Mouse (Mus musculus): Measurements from ENCODE around the gene Specc1l. TPM values are rescaled to one million over a fixed set of nuclear protein-coding genes. Genes with fewer than 3 reads are reported as not detected.

Gene Specc1l
- polyA plus RNA-seq, 1 experiment from 2014 or later: 34.6 TPM

- Histone ChIP-seq H3K36me3 (peaks cover 30% of the 10 kb centered on the region), H3K9me3 (no peaks in the 10 kb centered on the region), H3K4me2 (no peak overlapping the region), H3K4me1 (replicated peaks) (no peaks in the 10 kb centered on the region), H3K27me3 (no peaks in the 10 kb centered on the region), H3K4me3 (no peak overlapping the region), H3K27ac (no peak overlapping the region), H3K9ac (no peak overlapping the region)
- ATAC-seq (ENCODE audit: low FRiP score): no peak
- WGBS: 85% methylated on average over 4 of the region's 4 CpGs
Observed at GRCm38 (mm10) chr10:75230572-75230971, 18.7 kb downstream of the Specc1l start.

DNA sequence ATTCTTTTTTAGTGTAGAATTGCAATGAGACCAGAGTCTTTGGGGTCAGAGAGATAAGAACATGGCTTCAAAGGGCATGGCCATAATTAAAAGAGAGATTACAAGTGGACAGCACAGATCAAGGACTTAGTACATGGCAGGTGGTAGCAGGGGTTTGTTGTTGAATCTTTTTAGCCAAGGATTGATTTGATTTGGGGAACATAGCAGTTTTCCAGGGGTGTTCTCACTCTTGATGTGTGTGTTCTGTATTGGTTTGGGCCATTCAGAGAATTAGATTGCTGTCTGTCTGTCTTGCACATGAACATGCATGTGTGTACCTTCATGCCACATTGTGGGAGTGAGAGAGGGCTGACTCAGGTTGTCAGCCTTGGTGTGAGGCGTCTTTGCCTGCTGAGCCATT, 20.0 kb downstream of the Specc1l start:
- whole genome bisulfite sequencing: 81% methylated on average over 1 of the region's 1 CpGs
- peaks cover 32% of the 10 kb centered on the region for H3K36me3 ChIP-seq
- H3K9ac ChIP-seq: no peak overlapping the region
- no peak overlapping the region for H3K27ac ChIP-seq
- H3K4me1 ChIP-seq (replicated peaks): no peaks in the 10 kb centered on the region
- no peak overlapping the region for H3K4me3 ChIP-seq
- no peak overlapping the region for H3K4me2 ChIP-seq
- H3K27me3 ChIP-seq: no peaks in the 10 kb centered on the region
- ATAC-seq (ENCODE audit: low FRiP score): no peak
- H3K9me3 ChIP-seq: no peaks in the 10 kb centered on the region

- WGBS: over 99% methylated on average over 4 of the region's 4 CpGs
Observed at GRCm38 (mm10) chr10:75232612-75233155, 20.8 kb downstream of the Specc1l start.

GRCm38 (mm10) chr10:75233489-75233888, 21.6 kb downstream of the Specc1l start:
- no peak overlapping the region for H3K4me3 ChIP-seq
- no peak overlapping the region for H3K9ac ChIP-seq
- WGBS: 85% methylated on average over 2 of the region's 2 CpGs
- no peaks in the 10 kb centered on the region for H3K27me3 ChIP-seq
- H3K36me3 ChIP-seq: peaks cover 37% of the 10 kb centered on the region
- H3K4me2 ChIP-seq: no peak overlapping the region
- no peak for ATAC-seq (ENCODE audit: low FRiP score)
- H3K27ac ChIP-seq: no peak overlapping the region
- no peaks in the 10 kb centered on the region for H3K9me3 ChIP-seq
- H3K4me1 ChIP-seq (replicated peaks): no peaks in the 10 kb centered on the region

More at GRCm38 (mm10) chr10:75232612-75233155, 20.8 kb downstream of the Specc1l start:
- Histone ChIP-seq H3K4me1 (replicated peaks) (no peaks in the 10 kb centered on the region), H3K27me3 (no peaks in the 10 kb centered on the region), H3K9ac (no peak overlapping the region), H3K4me3 (no peak overlapping the region), H3K9me3 (no peaks in the 10 kb centered on the region), H3K4me2 (no peak overlapping the region), H3K27ac (no peak overlapping the region), H3K36me3 (peaks cover 32% of the 10 kb centered on the region)
- ATAC-seq (ENCODE audit: low FRiP score): no peak

DNA sequence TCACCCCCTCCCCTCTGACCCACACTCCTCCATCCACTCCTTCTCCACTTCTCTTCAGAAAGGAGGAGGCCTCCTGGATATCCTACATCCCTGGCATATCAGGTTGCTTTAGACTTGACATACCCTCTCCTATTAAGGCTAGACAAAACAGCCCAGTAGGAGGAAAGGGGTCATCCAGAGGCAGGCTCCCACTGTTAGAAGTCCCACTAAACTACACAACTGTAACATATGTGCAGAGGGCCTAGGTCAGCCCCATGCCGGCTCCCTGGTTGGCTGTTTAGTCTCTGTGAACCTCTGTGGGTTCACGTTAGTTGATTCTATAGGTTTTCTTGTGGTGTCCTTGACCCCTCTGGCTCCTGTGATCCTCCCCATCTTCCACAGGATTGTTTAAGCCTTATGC, 23.9 kb downstream of the Specc1l start:
- Histone ChIP-seq H3K4me2 (no peak overlapping the region), H3K36me3 (peaks cover 37% of the 10 kb centered on the region), H3K27me3 (no peaks in the 10 kb centered on the region), H3K4me3 (no peak overlapping the region), H3K9me3 (no peaks in the 10 kb centered on the region), H3K9ac (no peak overlapping the region), H3K27ac (no peak overlapping the region), H3K4me1 (replicated peaks) (no peaks in the 10 kb centered on the region)
- 96% methylated on average over 2 of the region's 2 CpGs for WGBS
- no peak for ATAC-seq (ENCODE audit: low FRiP score)

DNA sequence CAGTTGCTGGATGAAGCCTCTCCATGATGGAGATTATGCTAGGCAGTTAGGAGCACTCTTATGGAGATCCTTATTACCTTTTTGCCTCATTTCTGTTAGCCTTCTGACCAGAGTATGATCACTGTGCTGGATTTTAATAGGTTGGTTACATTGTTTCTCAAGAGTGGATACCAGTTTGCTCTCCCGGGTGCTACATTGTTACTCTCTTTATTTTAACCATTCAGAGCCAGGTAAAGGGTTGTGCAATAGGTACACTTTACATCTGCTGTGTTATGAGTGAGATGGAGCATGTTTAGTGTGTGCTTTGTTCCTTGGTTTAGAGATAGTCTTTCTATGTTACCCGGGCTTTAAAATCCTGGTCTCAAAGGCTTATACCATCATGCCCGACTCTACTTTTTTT, 24.3 kb downstream of the Specc1l start:
- no peak overlapping the region for H3K4me3 ChIP-seq
- H3K4me1 ChIP-seq (replicated peaks): no peaks in the 10 kb centered on the region
- no peak for ATAC-seq (ENCODE audit: low FRiP score)
- no peak overlapping the region for H3K9ac ChIP-seq
- no peak overlapping the region for H3K27ac ChIP-seq
- H3K36me3 ChIP-seq: peaks cover 37% of the 10 kb centered on the region
- H3K9me3 ChIP-seq: no peaks in the 10 kb centered on the region
- 94% methylated on average over 3 of the region's 3 CpGs for WGBS
- H3K4me2 ChIP-seq: no peak overlapping the region
- no peaks in the 10 kb centered on the region for H3K27me3 ChIP-seq

GRCm38 (mm10) chr10:75237166-75237565, 25.3 kb downstream of the Specc1l start:
- Histone ChIP-seq H3K4me1 (replicated peaks) (no peaks in the 10 kb centered on the region), H3K9ac (no peak overlapping the region), H3K27me3 (no peaks in the 10 kb centered on the region), H3K4me2 (no peak overlapping the region), H3K36me3 (peaks cover 38% of the 10 kb centered on the region), H3K4me3 (no peak overlapping the region), H3K27ac (no peak overlapping the region), H3K9me3 (no peaks in the 10 kb centered on the region)
- no peak for ATAC-seq (ENCODE audit: low FRiP score)
- 96% methylated on average over 2 of the region's 2 CpGs for WGBS

- H3K4me1 ChIP-seq (replicated peaks): no peaks in the 10 kb centered on the region
- no peak overlapping the region for H3K9ac ChIP-seq
- peaks cover 57% of the 10 kb centered on the region for H3K36me3 ChIP-seq
- H3K27ac ChIP-seq: no peak overlapping the region
- no peaks in the 10 kb centered on the region for H3K9me3 ChIP-seq
- H3K4me3 ChIP-seq: no peak overlapping the region
- WGBS: 79% methylated on average over 8 of the region's 8 CpGs
- H3K4me2 ChIP-seq: no peak overlapping the region
- ATAC-seq (ENCODE audit: low FRiP score): no peak
- no peaks in the 10 kb centered on the region for H3K27me3 ChIP-seq
Observed at GRCm38 (mm10) chr10:75240583-75241250, 28.8 kb downstream of the Specc1l start.

- Histone ChIP-seq H3K27me3 (no peaks in the 10 kb centered on the region), H3K9me3 (no peaks in the 10 kb centered on the region), H3K4me1 (replicated peaks) (no peaks in the 10 kb centered on the region), H3K36me3 (peaks cover 84% of the 10 kb centered on the region), H3K4me3 (no peak overlapping the region), H3K4me2 (no peak overlapping the region), H3K9ac (no peak overlapping the region), H3K27ac (no peak overlapping the region)
- 94% methylated on average over 13 of the region's 13 CpGs for WGBS
- ATAC-seq (ENCODE audit: low FRiP score): no peak
Observed at GRCm38 (mm10) chr10:75245806-75246205, 33.9 kb downstream of the Specc1l start.

- H3K27me3 ChIP-seq: no peaks in the 10 kb centered on the region
- WGBS: 94% methylated on average over 10 of the region's 10 CpGs
- H3K4me1 ChIP-seq (replicated peaks): no peaks in the 10 kb centered on the region
- no peak for ATAC-seq (ENCODE audit: low FRiP score)
- no peak overlapping the region for H3K27ac ChIP-seq
- peaks cover 80% of the 10 kb centered on the region for H3K36me3 ChIP-seq
- no peaks in the 10 kb centered on the region for H3K9me3 ChIP-seq
- H3K4me3 ChIP-seq: no peak overlapping the region
- H3K4me2 ChIP-seq: no peak overlapping the region
- H3K9ac ChIP-seq: no peak overlapping the region
Observed at GRCm38 (mm10) chr10:75246331-75246730, 34.5 kb downstream of the Specc1l start.

- 71% methylated on average over 2 of the region's 2 CpGs for WGBS
- H3K4me3 ChIP-seq: no peak overlapping the region
- no peaks in the 10 kb centered on the region for H3K4me1 ChIP-seq (replicated peaks)
- no peak for ATAC-seq (ENCODE audit: low FRiP score)
- H3K27me3 ChIP-seq: no peaks in the 10 kb centered on the region
- H3K27ac ChIP-seq: no peak overlapping the region
- no peak overlapping the region for H3K4me2 ChIP-seq
- no peaks in the 10 kb centered on the region for H3K9me3 ChIP-seq
- peaks cover 43% of the 10 kb centered on the region for H3K36me3 ChIP-seq
- H3K9ac ChIP-seq: no peak overlapping the region
Observed at GRCm38 (mm10) chr10:75251011-75251410, 39.1 kb downstream of the Specc1l start.

DNA sequence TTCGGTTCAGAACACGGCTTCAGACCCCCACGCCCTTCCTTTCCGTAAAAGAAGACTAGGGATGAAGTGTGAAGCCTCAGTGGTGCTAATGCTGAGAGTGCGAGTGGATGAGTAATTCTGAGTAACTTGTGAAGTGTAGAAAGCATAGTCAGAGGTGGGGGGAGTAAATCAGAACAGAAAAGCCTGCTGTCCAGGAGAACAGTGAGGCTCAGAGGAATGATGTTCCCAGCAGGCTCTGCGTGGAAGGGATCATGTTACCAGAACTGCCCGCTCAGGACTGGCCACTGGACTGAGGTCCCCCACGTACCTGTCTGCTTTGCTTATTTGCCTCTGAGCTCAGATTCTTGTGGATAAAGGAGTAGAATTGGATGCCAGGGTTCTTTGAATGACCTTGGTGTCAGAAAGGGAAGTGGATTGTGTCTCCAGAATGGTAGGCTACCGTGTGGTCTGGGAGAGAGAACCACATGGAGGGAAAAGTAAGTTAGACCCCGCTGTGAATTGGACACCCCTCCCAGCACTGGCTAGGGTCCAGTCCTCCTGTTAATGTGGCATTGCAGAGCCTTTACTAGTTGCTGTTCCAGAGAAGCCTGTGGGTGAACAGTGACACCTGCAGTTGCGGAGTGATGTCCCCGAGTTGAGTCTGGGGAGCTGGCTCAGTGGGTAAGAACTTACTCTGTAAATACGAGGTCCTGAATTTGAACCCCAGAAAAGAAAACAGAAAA, 40.6 kb downstream of the Specc1l start:
- 83% methylated on average over 13 of the region's 13 CpGs for WGBS
- no peak for ATAC-seq (ENCODE audit: low FRiP score)
- Histone ChIP-seq H3K9ac (no peak overlapping the region), H3K27ac (no peak overlapping the region), H3K4me1 (replicated peaks) (no peaks in the 10 kb centered on the region), H3K27me3 (no peaks in the 10 kb centered on the region), H3K4me3 (no peak overlapping the region), H3K36me3 (peaks cover 28% of the 10 kb centered on the region), H3K9me3 (no peaks in the 10 kb centered on the region), H3K4me2 (no peak overlapping the region)

DNA sequence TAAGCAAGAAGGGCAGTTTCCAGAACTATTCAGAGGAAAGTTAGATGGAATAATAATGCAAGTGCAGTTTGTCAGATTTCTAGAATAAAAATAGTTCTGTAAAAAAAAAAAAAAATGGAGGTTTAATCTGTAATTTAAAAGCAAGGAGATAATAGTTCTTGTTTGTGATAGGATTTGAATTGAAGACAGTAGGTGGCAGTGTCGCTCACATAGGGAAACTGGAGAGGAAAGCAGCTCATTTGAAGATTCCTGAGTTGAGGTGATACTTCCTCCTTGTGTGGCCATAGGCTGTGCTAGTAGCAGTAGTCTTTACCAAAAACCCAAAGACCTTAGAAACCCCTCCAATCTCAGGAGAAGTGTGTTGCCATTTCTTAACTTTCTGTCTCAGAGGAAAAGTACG, 43.2 kb downstream of the Specc1l start:
- no peaks in the 10 kb centered on the region for H3K9me3 ChIP-seq
- H3K9ac ChIP-seq: no peak overlapping the region
- H3K27me3 ChIP-seq: no peaks in the 10 kb centered on the region
- no peak overlapping the region for H3K27ac ChIP-seq
- WGBS: 76% methylated on average over 2 of the region's 2 CpGs
- H3K4me2 ChIP-seq: no peak overlapping the region
- no peak for ATAC-seq (ENCODE audit: low FRiP score)
- H3K4me1 ChIP-seq (replicated peaks): 0 out of 2 replicates have a peak, but pooled peaks cover 3% of the 10 kb centered on the region
- no peak overlapping the region for H3K4me3 ChIP-seq
- H3K36me3 ChIP-seq: peaks cover 27% of the 10 kb centered on the region

Data from hindbrain, embryonic 13.5 days (tissue).